Mouse (Mus musculus) stomach, postnatal 0 days (tissue): ENCODE measurements around the gene Zdhhc22. TPM values are rescaled to one million over a fixed set of nuclear protein-coding genes. Genes with fewer than 3 reads are reported as not detected.

Experiments
- ATAC-seq: fragments of 200-750 bp; cut with Nextera tagmentation; 2 replicates; pipeline ENCODE4 v1.8.0; 2017; ENCODE audit not compliant: low FRiP score, low TSS enrichment
- DNase-seq: peaks from one replicate; pipeline ENCODE4 v3.0.0-alpha.2; 2016; ENCODE audit warnings: low spot score
- H3K27ac ChIP-seq: fragments of 300-500 bp; sonication (generic); replicated peaks from 2 replicates; pipeline ENCODE4 v1.5.1; 2014; ENCODE audit warnings: mild to moderate bottlenecking, control low read depth
- H3K27me3 ChIP-seq: fragments of 300-500 bp; sonication (generic); 2 replicates; pipeline ENCODE4 v1.6.1; 2014; ENCODE audit warnings: low read length; ENCODE audit not compliant: control insufficient read depth, insufficient read depth
- H3K36me3 ChIP-seq: fragments of 300-500 bp; sonication (generic); 2 replicates; pipeline ENCODE4 v1.6.1; 2014; ENCODE audit warnings: low read length, mixed read lengths; ENCODE audit not compliant: control insufficient read depth, insufficient read depth
- H3K4me1 ChIP-seq: fragments of 300-500 bp; sonication (generic); replicated peaks from 2 replicates; pipeline ENCODE4 v1.6.1; 2014; ENCODE audit warnings: antibody characterized with exemption; ENCODE audit not compliant: control insufficient read depth, insufficient read depth
- H3K4me2 ChIP-seq: fragments of 300-500 bp; sonication (generic); replicated peaks from 2 replicates; pipeline ENCODE4 v1.6.1; 2014; ENCODE audit warnings: low read depth, mild to moderate bottlenecking, control low read depth, moderate library complexity
- H3K4me3 ChIP-seq: fragments of 300-500 bp; sonication (generic); 2 replicates; pipeline ENCODE4 v1.5.1; 2014; ENCODE audit warnings: low read depth, low read length, control low read depth
- H3K9ac ChIP-seq: fragments of 300-500 bp; sonication (generic); 2 replicates; pipeline ENCODE4 v1.6.1; 2014; ENCODE audit warnings: mild to moderate bottlenecking, low read length, control low read depth, mixed read lengths
- H3K9me3 ChIP-seq: fragments of 300-500 bp; sonication (generic); 2 replicates; pipeline ENCODE4 v1.6.1; 2016; ENCODE audit warnings: low read length; ENCODE audit not compliant: control insufficient read depth
- CTCF ChIP-seq: IDR thresholded peaks from 2 replicates; pipeline ENCODE4 v1.5.1; 2016; ENCODE audit warnings: antibody characterized with exemption, low read depth, mild to moderate bottlenecking, moderate library complexity
- EP300 ChIP-seq: optimal IDR thresholded peaks from 2 replicates; pipeline ENCODE3; 2016; ENCODE audit warnings: antibody characterized with exemption
- WGBS: fragments of 180-500 bp; shearing (Covaris S2); extraction: QIAGEN DNeasy Blood & Tissue Kit; methylation state at CpG from one replicate; pipeline ENCODE4 v1.1.7; 2014; 5-methylcytosine and 5-hydroxymethylcytosine counted together
- polyA plus RNA-seq: library from polyadenylated mRNA; unstranded; fragments of >200 nt; fragmentation: Nextera tagmentation; extraction: Ambion mirVana; gene quantifications from 2 replicates; pipeline ENCODE4 v1.2.1, GENCODE M21; 2015

Gene Zdhhc22
- polyA plus RNA-seq, 1 experiment from 2014 or later, result 0.53 TPM

DNA sequence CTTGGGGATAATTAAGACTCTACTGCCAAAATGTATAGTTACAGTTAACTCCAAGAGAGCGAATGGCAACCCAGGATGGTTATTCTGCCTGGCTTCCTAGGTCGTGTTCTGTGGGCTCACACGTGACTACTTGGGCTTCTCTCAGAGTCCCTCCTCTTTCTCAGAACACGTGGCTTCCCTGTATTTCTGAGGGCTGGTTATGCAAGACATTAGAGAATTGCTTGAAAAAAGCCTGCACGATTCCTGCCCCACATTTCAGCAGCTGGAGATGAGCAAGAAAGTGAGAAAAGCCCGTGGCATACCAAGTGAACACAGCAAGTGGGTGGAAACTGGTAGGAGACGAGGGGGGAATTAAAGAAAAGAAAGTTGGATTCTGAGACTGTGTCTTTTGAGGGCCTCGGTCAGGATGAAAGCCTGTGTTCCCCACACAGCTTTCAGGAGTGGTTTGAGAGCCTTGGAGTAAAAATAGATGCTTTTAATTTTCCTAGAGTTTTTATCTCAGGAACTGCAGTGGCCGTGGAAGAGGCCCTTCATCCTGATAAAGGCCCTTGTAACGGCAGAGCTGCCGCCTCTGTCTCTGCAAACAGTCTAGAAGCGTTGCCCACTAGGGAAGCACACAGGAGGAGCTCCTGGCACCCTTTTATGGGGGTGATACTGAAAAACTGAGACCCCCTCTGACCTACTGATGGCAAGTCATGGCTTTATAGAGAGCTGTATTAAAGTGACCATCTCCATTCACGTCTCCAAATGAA lies 21.6 kb downstream of the Zdhhc22 start:
- no peak overlapping the region for H3K9ac ChIP-seq
- no peaks in the 10 kb centered on the region for H3K27me3 ChIP-seq
- H3K4me1 ChIP-seq, result 0 out of 2 replicates have a peak, but pooled peaks cover 3% of the 10 kb centered on the region
- WGBS, result 65% methylated on average over 13 of the region's 13 CpGs
- no peak overlapping the region for H3K4me2 ChIP-seq
- H3K27ac ChIP-seq, result no peak overlapping the region
- DNase-seq, result no peak
- H3K9me3 ChIP-seq, result no peaks in the 10 kb centered on the region
- no peak overlapping the region for H3K4me3 ChIP-seq
- no peak for TF ChIP-seq EP300
- TF ChIP-seq CTCF, result no peak
- ATAC-seq, result no peak
- 0 out of 2 replicates have a peak, but pooled peaks cover 2% of the 10 kb centered on the region for H3K36me3 ChIP-seq

DNA sequence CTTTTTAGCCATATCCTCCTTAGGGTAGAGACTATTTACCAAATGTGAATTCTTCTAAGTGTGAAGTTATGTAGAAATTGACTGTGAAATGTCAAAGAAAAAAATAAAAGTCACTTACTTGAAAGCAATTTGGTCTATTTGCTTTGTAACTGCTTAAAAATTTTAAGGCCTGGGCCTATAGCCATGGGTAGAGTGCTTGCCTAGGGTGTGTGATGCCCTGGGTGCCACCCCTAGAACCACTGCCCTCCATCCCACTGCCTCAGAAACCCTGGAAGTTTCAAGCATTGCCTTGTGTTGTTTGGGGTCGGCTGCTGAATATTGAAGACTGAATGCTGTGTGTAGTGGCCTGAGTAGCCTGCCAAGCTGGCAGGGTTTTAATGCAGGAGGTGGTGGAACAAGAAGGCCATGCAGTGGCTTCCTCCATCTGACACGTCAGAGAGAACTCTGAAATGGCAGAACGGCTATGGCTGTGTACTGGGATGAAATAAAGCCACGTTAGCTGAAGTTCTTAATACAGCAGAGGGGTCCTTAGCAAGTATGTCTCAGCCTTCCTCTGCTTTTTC lies 24.9 kb downstream of the Zdhhc22 start:
- Histone ChIP-seq H3K4me1 (no peaks in the 10 kb centered on the region), H3K4me2 (no peak overlapping the region), H3K36me3 (peaks cover 21% of the 10 kb centered on the region), H3K4me3 (no peak overlapping the region), H3K27ac (no peak overlapping the region), H3K9me3 (no peaks in the 10 kb centered on the region), H3K27me3 (no peaks in the 10 kb centered on the region), H3K9ac (no peak overlapping the region)
- WGBS, result 82% methylated on average over 4 of the region's 4 CpGs
- DNase-seq (no peak), ATAC-seq (no peak)
- TF ChIP-seq EP300 (no peak), CTCF (no peak)

DNA sequence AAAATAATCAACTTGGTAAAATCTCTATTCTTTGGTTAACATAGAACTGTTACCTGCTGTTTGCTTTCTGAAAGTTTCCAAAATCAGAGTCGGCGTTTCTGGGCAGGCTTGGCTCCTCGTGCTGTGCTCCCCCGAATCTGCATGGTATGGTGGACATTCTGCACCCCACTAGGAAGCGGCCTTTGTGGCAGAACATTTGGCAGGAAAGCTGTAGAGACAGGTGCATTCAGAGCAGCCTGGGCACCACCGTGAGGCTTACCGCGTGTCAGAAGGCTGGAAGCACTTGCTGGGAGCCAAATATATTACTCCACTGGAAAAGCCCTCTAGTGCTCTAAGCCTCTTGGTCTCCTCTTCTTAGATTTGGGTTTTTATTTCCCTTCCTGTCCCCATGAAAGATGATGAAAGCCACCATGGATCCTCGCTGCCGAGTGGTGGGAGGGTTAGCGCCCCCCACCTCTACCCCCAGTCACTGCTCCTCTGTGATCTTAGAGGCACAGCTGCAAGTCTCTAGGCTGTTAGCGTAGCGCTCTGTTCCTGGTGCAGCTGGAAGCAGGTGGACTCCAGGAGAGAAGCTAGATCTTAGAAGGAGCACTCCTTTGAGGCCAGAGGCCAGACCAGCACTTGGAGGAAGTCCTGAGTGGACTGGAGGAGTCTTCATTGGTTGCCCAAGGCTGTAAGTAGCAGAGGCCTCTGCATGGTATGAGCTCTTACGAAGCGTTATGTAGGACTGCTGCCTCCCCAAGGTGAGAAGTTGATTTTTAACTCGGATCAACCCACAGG lies 25.8 kb downstream of the Zdhhc22 start:
- no peak for ATAC-seq
- H3K27ac ChIP-seq, result no peak overlapping the region

DNA sequence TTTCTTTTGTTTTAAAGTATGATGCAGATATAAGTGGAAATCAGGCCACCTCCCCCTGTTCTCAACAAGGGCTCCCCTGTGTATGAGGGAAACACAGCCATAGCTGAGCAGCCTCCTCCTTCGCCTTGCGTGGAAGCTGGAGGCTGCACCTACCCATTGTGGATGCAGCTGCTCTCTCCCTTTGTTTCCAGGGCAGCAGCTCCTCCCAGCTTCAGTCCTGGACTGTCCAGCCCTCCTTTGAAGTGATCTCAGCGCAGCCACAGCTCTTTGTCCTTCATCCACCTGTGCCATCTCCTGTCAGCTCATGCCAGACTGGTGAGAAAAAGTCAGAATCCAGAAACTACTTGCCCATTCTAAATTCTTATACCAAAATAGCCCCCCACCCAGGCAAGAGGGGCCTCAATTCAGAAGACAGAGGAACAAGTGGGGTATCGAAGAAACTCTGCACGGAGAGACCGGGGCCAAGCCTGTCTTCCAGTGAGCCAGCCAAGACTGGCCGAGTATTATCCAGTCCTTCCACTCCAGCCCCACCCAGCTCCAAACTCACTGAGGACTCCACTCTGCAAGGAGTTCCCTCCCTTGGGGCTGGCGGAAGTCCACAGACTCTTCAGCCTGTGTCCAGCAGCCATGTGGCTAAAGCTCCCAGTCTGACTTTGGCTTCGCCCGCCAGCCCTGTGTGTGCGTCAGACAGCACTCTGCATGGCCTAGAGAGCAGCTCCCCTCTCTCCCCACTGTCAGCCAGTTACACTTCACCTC lies 28.5 kb downstream of the Zdhhc22 start:
- peak; percentile 24; the same call in 1 of the 2 replicates for ATAC-seq
- TF ChIP-seq EP300 (no peak), CTCF (no peak)
- Histone ChIP-seq H3K9me3 (no peaks in the 10 kb centered on the region), H3K9ac (no peak overlapping the region), H3K27me3 (no peaks in the 10 kb centered on the region), H3K4me1 (no peaks in the 10 kb centered on the region), H3K4me2 (no peak overlapping the region), H3K27ac (0 out of 2 replicates have a peak overlapping the region, but pooled peaks have one; percentile 13), H3K36me3 (peaks cover 27% of the 10 kb centered on the region), H3K4me3 (no peak overlapping the region)
- 73% methylated on average over 11 of the region's 11 CpGs for WGBS
- DNase-seq, result no peak

More for the DNA sequence above, 25.8 kb downstream of the Zdhhc22 start:
- no peaks in the 10 kb centered on the region for H3K4me1 ChIP-seq
- peaks cover 24% of the 10 kb centered on the region for H3K36me3 ChIP-seq
- 90% methylated on average over 16 of the region's 16 CpGs for WGBS
- no peak for DNase-seq
- no peak overlapping the region for H3K4me3 ChIP-seq
- no peak overlapping the region for H3K9ac ChIP-seq
- H3K4me2 ChIP-seq, result no peak overlapping the region
- no peaks in the 10 kb centered on the region for H3K9me3 ChIP-seq
- no peaks in the 10 kb centered on the region for H3K27me3 ChIP-seq
- TF ChIP-seq EP300 (no peak), CTCF (no peak)

DNA sequence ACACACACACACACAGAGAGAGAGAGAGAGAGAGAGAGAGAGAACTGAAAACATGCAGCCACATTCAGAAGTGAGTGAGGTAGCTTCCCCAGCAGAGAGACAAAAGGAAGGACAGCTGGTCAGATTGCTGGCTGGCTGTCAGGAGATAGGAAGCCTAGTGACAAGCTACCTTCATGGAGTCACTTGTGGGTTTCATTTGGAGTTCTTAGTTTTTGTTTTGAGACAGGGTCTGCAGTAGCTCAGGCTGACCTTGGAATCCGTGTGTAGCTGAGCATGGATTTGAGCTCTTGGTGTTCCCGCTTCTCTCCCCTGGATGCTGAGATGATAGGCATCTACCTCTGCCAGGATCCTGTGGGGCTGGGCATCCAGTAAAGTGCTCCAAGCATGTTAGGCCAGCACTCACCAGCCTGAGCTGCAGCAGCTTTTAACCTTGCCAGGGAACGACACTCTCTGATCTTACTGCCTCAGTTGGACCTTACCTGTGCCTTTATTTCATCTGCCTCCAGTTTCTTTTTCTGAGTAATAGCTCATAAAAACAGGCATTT lies 29.4 kb downstream of the Zdhhc22 start:
- Histone ChIP-seq H3K4me3 (no peak overlapping the region), H3K27me3 (no peaks in the 10 kb centered on the region), H3K27ac (no peak overlapping the region), H3K9ac (no peak overlapping the region), H3K4me1 (no peaks in the 10 kb centered on the region), H3K4me2 (no peak overlapping the region), H3K9me3 (no peaks in the 10 kb centered on the region), H3K36me3 (peaks cover 30% of the 10 kb centered on the region)
- WGBS, result 91% methylated on average over 3 of the region's 3 CpGs
- ATAC-seq (no peak), DNase-seq (no peak)
- no peak for TF ChIP-seq EP300
- TF ChIP-seq CTCF, result no peak
